Mouse (Mus musculus): ENCODE results near the gene Gtsf1l. TPM values are rescaled to one million over a fixed set of nuclear protein-coding genes. Genes with fewer than 3 reads are reported as not detected.

Gene Gtsf1l
- 1.0 and 1.3 TPM in 2 replicates for polyA plus RNA-seq (2012; rRNA removed)

DNA sequence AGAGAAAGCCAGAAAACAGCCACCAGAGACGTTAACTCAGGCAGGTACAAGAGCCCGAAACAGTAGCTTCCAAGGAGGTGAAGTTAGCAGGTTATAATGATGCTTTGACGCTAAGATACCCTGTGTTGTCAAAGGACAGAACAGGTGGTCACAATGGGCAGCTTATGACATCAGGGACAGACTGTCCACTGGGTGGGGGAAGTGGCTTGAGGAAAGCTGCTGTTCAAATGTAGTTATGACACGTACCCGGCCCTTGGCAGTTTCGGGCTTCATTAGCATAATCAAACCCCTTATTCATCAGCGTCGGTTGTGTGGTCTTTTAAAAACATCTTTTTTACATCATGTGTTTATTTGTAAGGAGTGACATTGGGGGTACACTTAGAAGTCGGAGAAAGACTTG, at the start of gene Gtsf1l:
Gene Gtsf1l (minus strand): TSS at position 128 of the 400 bp plus-strand sequence.
- no peak for DNase-seq (ENCODE audit: low read depth)

- DNase-seq (ENCODE audit: low read depth): no peak
Observed at GRCm38 (mm10) chr2:163136996-163137395, 49.3 kb upstream of the Gtsf1l start.

- no peak for DNase-seq (ENCODE audit: low read depth)
Observed at GRCm38 (mm10) chr2:163135931-163136330, 48.3 kb upstream of the Gtsf1l start.

DNA sequence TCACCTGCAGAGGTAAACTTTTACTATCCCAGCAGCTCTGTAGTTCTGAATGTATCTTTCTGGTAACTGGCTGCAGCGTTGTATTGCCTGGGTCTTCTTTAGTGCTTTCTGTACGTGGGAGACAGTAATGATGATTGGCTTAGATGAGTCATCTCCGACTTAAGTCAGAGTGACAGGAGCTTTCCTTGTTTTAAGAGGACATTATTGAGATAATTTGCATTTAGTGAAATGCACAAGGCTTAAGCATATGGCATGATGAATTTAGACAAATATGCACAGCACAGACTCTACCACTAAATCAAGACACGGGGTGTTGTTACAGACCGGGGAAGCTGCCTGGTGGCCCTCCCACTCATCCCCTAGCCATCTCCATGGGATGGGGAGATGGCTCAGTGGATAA, 44.7 kb upstream of the Gtsf1l start:
- DNase-seq (ENCODE audit: low read depth): no peak

DNA sequence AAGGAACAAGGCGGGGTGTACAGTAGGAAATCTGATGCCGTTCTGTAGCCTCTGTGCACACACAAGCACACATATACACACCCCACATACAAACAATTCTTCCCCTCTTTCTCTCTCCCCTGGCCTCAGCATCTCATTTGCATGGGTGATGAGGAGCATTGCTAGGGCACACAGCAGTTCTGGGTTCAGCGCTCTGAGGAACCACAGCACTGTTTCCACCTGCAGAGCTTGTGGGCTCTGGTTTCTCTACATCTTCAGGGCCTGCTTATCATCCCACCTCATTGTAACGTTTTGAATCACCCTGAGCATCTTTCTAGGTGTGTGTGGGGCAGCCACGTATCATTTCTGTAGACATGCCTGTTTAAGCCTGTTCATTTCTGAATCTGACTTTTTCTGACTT, 43.2 kb upstream of the Gtsf1l start:
- no peak for DNase-seq (ENCODE audit: low read depth)

DNA sequence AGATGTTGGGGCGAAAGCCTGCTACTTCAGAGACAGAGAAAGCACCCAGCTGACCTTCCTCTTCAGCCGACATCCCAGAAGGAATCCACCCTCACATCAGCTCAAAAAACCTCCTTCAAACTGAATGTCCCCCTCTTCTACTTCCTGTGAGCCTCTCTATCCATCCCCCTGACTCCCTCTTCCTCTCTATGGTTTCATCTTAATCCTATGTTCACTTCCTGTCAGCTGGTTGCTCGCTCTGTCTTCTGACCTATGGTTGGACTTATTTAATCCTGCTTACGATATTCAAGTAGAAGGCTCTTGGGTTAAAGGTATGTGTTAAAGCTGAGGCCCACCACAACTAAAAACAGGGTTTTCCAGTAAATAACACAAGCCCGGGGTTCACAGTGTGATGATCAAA, 35.8 kb upstream of the Gtsf1l start:
- no peak for DNase-seq (ENCODE audit: low read depth)

GRCm38 (mm10) chr2:163122319-163122718, 34.7 kb upstream of the Gtsf1l start:
- no peak for DNase-seq (ENCODE audit: low read depth)

GRCm38 (mm10) chr2:163121353-163121660, 33.7 kb upstream of the Gtsf1l start:
- DNase-seq (ENCODE audit: low read depth): no peak

DNA sequence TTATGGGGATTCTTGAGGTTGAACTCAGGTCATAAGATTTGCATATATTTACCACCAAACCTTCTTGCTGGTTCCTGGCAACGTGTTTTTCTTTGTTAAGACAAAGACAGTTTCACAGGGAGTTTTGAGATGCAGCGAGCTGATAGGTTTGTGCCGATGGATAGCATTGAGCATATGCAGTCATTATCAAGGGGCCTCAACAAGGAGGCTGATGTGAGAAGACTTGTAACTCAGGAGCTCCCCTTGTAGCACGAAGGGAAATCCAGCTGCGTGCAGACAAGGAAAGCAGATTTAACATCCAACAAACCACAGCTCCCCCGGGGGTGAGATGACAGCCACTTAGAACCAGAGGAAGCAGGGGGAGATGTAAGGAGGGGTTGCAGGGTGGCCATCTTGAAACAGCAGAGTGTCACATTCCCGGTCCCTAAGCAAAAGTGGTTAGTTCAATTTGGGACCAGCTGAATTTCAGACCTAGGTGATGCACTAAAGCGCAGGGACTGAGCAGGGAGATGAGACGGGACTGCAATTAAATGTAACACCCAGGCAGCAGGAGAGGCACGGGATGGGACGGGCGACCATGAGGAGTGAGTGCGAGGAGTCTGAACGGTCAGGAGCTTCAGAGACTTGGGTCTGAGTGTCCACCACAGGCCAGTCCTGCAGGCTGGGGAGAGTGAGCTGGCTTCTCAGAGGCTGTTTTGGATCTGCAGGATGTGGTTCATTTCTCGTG, 33.1 kb upstream of the Gtsf1l start:
- no peak for DNase-seq (ENCODE audit: low read depth)

DNA sequence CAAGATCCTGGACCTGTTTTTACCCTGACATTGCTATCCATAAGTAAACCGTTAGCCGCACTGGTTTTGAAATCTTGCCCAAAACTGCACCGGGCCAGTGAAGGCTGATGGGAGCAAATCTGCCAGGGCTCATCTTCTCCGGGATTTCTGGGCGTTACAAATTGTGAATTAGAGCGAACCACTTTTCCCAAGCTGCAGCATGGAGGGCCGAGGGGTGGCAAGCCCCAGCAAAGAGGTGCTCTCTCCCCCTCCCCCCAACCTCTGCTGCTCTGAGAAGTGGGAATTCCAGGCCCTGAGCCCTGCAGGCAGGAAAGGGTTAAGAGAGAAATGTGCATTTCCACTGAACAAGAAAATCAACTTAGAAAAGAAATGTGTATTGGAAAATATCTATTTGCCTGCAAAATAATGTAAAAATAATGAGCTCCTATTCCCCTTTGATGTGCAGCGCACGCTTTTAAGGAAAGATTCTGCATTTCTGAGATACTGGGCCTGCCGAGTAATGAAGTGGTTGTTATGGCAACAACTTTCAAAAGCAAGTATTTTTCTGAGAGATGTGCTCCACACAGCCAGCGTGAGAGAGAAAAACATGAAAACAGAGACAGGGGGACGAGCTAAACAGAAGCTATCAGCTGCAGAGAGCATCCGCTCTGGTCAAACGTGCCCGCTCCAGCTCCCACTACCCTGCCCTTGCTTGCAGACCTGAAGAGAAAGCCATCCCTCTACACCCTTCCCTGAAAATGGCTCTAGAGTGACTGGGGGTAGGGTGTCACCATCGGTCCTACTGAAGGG, 24.0 kb upstream of the Gtsf1l start:
- DNase-seq (ENCODE audit: low read depth): no peak

GRCm38 (mm10) chr2:163110706-163111105, 23.1 kb upstream of the Gtsf1l start:
- no peak for DNase-seq (ENCODE audit: low read depth)

GRCm38 (mm10) chr2:163108385-163108784, 20.7 kb upstream of the Gtsf1l start:
- DNase-seq (ENCODE audit: low read depth): no peak

GRCm38 (mm10) chr2:163104086-163104770, 16.6 kb upstream of the Gtsf1l start:
- DNase-seq (ENCODE audit: low read depth): no peak

DNA sequence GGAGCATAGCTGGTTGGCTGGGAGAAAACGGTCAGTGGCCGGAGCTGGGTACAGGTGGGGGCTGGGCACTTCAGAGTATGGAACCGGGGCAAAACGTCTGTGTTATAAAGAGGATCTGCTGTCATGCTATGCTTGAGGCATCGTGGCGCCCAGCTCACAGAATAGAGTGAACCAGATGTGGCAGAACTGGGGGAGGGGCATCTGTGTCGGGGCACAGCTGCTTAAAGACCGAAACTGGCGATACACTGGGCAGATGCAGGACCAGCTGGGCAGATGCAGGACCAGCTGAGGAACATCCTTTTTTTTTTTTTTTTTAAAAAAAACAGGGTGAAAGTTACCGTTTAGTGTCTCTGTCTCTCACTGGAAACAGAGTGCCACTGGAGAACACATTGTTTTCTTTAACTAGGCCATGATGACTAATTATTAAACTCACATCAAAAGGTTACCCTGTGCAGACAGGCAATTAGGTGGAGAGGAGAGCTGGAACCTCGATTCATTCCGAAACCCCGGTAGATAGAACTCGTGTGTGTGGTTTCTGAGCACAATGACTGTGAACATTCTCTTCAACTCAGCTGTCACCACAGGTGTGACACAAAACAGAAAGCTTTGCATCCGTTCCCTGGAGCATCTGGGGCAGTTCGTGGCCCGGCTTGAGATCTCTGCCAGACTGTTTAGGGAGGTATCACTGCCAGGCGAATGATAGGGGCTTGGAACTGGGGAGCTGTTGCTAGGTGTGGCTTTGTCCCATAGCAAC, 15.4 kb upstream of the Gtsf1l start:
- no peak for DNase-seq (ENCODE audit: low read depth)

GRCm38 (mm10) chr2:163102216-163102615, 14.6 kb upstream of the Gtsf1l start:
- no peak for DNase-seq (ENCODE audit: low read depth)

GRCm38 (mm10) chr2:163101646-163102203, 14.1 kb upstream of the Gtsf1l start:
- no peak for DNase-seq (ENCODE audit: low read depth)

DNA sequence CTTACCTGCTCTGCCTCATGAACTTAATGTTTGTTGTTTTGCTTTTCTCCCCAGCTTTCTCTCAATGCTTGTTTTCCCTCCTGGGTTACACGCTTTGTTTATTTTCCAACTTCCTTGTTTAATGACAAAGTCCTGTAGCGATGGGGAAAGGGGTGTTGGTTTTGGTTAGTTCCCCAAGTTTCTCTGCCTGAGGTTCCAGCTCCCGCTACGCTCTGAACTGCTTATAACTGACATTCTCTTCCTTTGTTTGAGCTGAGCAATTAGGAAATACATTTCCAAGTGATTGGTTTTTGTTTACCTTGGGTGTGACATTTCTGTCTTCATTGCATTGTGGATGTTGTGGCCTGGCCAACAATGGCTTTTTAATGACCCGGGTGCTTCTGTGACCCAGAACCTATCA, 12.9 kb upstream of the Gtsf1l start:
- DNase-seq (ENCODE audit: low read depth): no peak

DNA sequence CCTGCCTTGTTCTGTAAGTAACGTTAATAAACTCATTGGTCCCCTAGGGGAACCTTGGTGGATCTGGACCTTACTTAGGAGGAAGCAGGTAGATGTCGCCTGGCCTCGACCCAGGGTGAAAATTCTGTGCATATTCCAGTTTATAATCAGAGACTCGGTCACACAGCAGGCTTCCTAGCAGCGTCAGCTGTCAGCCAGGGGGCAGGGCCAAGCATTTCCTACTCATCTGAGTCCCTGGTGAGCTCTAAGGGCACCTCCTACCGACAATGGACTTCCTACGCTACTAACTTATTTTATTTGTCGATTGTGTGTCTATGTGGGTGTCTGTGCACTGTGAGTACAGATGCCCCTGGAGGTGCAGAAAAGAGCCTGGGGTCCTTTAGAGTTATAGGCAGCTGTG, 12.3 kb upstream of the Gtsf1l start:
- DNase-seq (ENCODE audit: low read depth): no peak

GRCm38 (mm10) chr2:163095784-163096183, 8.1 kb upstream of the Gtsf1l start:
- DNase-seq (ENCODE audit: low read depth): no peak

GRCm38 (mm10) chr2:163094909-163095308, 7.3 kb upstream of the Gtsf1l start:
- no peak for DNase-seq (ENCODE audit: low read depth)

DNA sequence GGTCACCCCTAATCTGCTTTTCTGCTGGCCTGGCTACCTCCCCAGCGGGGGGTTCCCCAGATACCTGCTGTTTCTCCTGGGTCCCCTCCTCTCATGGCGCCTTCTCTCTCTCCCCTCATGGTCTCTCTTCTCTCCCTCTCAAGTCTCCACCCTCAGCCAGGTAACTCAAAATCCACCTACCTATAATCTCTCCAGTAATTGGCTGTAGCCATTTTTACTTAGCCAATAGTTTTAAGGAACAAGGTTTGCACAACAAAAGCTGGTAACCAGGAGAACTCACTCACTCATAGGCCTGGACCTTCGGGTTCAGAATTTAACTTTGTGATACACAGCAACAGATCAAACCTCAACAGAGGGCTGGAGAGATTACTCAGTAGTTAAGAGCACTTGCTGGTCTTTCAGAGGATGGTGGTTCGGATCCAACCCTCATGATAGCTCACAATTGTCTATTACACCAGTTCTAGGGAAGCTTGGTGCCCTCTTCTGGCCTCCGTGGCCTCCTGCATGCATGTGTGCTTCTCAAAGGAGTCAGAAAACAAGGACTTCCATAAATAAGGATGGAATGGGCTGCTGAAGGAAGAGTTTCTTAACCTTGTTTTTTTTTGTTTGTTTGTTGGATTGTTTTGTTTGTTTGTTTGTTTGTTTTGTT, 1.9 kb upstream of the Gtsf1l start:
- DNase-seq (ENCODE audit: low read depth): no peak
